ENCODE assay signal across 20 mouse cellular contexts in the genomic region with DNA sequence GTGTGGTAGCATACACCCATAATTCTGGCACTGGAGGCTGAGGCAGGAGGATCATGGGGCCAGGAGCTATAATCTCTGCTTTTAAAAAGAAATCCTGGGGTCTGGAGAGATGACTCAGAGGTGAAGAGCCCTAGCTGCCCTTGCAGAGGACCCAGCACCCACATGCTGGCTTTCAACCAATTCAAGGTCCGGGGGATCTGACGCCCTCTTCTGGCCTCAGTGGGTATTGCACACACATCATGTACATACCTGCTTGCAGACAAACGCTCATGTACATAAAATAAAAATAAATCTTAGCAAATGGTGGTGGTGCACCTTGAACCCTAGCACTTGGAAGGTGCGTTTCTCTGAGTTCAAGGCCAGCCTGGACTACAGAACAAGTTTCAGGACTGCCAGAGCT. TPM values are rescaled to one million over a fixed set of nuclear protein-coding genes. Genes with fewer than 3 reads are reported as not detected.
A peak's percentile ranks its signal among the peaks of the same experiment; 100 is the strongest.
DNase-seq lines count a peak whose midpoint lies in the region; ATAC-seq and TF ChIP-seq lines count a peak whose summit lies in the region.
"Had no signal": no experiment of that assay in that cellular context is flagged by ENCODE, and none has a peak within 500 bp of the region (broad histone marks: within the 10 kb centered on the region; RNA-seq: fewer than 3 reads in every experiment).

No protein-coding gene starts in this region.

- DNase-seq in heart, adult 2 months: no peak
- DNase-seq in heart, postnatal 10 days: no peak
- no peak for DNase-seq in liver, postnatal 0 days
- no peak for DNase-seq in liver, embryonic 11.5 days (ENCODE audit: low spot score)
- no peak for DNase-seq in adrenal gland, postnatal 36 days
- DNase-seq in retina, embryonic 14.5 days (ENCODE audit: low spot score): no peak
- DNase-seq: adrenal gland, postnatal 25 days; cerebellum, adult 8-10 months; gastrocnemius, postnatal 25 days; kidney, postnatal 4 days; lung, postnatal 4 days had no signal

- H3K4me1 ChIP-seq in heart, adult 2 months (ENCODE audit: control insufficient read depth, insufficient read depth, low read length): no peaks in the 10 kb centered on the region; the same call in 1 of the 2 replicates
- H3K4me1 ChIP-seq in liver, postnatal 0 days (ENCODE audit: insufficient read depth): peaks cover 13% of the 10 kb centered on the region; the same call in 1 of the 2 replicates
- peaks cover 14% of the 10 kb centered on the region for H3K4me1 ChIP-seq in liver, embryonic 11.5 days (replicated peaks; ENCODE audit: control insufficient read depth, insufficient read depth, low read length)
- H3K4me1 ChIP-seq in E14TG2a.4 (replicated peaks; ENCODE audit: low read depth, low read length): peaks cover 55% of the 10 kb centered on the region
- H3K4me1 ChIP-seq in bone marrow macrophage, adult 2 months (ENCODE audit: control insufficient read depth, insufficient read depth, low read length): no peaks in the 10 kb centered on the region

- intact Hi-C loops in heart, adult 2 months (cut with DNase I): loop anchor here (5.0 kb wide), 1 partner anchor 301 kb away; no protein-coding TSS in a partner anchor
- intact Hi-C loops in heart, postnatal 10 days (cut with DNase I): no loop called here

- peak; percentile 43 for TF ChIP-seq CTCF in heart, adult 2 months (IDR thresholded peaks at IDR 0.05)
- TF ChIP-seq CTCF in liver, postnatal 0 days (IDR thresholded peaks at IDR 0.05; ENCODE audit: low read depth): peak; percentile 32; the same call in 1 of the 2 replicates
- TF ChIP-seq CTCF in E14TG2a.4 (conservative IDR thresholded peaks at IDR 0.05; ENCODE audit: low read length): peak; percentile 76
- TF ChIP-seq CTCF in bone marrow macrophage, adult 2 months (IDR thresholded peaks at IDR 0.05; ENCODE audit: low read depth, low read length): peak; percentile 31

- H3K27me3 ChIP-seq in heart, adult 2 months (ENCODE audit: control insufficient read depth, insufficient read depth, low read length): peaks cover 7% of the 10 kb centered on the region
- H3K27me3 ChIP-seq in liver, postnatal 0 days (ENCODE audit: insufficient read depth, low read length): peaks cover 30% of the 10 kb centered on the region
- H3K27me3 ChIP-seq in liver, embryonic 11.5 days (replicated peaks; ENCODE audit: control insufficient read depth, insufficient read depth, low read length): peaks cover 60% of the 10 kb centered on the region
- peaks cover 28% of the 10 kb centered on the region for H3K27me3 ChIP-seq in E14TG2a.4 (ENCODE audit: insufficient read depth, low read length)

- TF ChIP-seq EP300 in heart, adult 2 months (IDR thresholded peaks at IDR 0.05; ENCODE audit: insufficient read depth, low read depth, low read length): no peak
- TF ChIP-seq EP300 in liver, postnatal 0 days (IDR thresholded peaks at IDR 0.05; ENCODE audit: low read depth): no peak

- H3K27ac ChIP-seq in heart, adult 2 months: no peak overlapping the region
- H3K27ac ChIP-seq in liver, postnatal 0 days (ENCODE audit: low read depth): no peak overlapping the region
- H3K27ac ChIP-seq in liver, embryonic 11.5 days (ENCODE audit: low read depth, low read length): no peak overlapping the region
- H3K27ac ChIP-seq in bone marrow macrophage, adult 2 months (ENCODE audit: insufficient read depth, low read depth, low read length): no peak overlapping the region
- H3K27ac ChIP-seq: forebrain, embryonic 12.5 days; heart, embryonic 15.5 days; limb, embryonic 13.5 days; neural tube, embryonic 12.5 days; stomach, embryonic 15.5 days had no signal

- no peaks in the 10 kb centered on the region for H3K79me2 ChIP-seq in heart, adult 2 months (replicated peaks; ENCODE audit: control insufficient read depth, insufficient read depth, low read length)

- no peak for TF ChIP-seq POLR2A in heart, adult 2 months (IDR thresholded peaks at IDR 0.05; ENCODE audit: insufficient read depth, low read depth, low read length)
- TF ChIP-seq POLR2A in bone marrow macrophage, adult 2 months (IDR thresholded peaks at IDR 0.05; ENCODE audit: borderline replicate concordance, low read depth, low read length): no peak

- no peaks in the 10 kb centered on the region for H3K36me3 ChIP-seq in heart, adult 2 months (ENCODE audit: control insufficient read depth, insufficient read depth, low read length)
- H3K36me3 ChIP-seq in liver, postnatal 0 days (replicated peaks; ENCODE audit: insufficient read depth, low read length): no peaks in the 10 kb centered on the region
- no peaks in the 10 kb centered on the region for H3K36me3 ChIP-seq in liver, embryonic 11.5 days (ENCODE audit: control insufficient read depth, insufficient read depth, low read length)
- H3K36me3 ChIP-seq in E14TG2a.4 (ENCODE audit: insufficient read depth, low read length): peaks cover 16% of the 10 kb centered on the region
- H3K36me3 ChIP-seq: heart, embryonic 15.5 days; neural tube, embryonic 12.5 days; stomach, embryonic 15.5 days had no signal

- H3K9me3 ChIP-seq in liver, postnatal 0 days (ENCODE audit: low read length): peaks cover 6% of the 10 kb centered on the region; the same call in 1 of the 2 replicates
- H3K9me3 ChIP-seq in liver, embryonic 11.5 days (ENCODE audit: control insufficient read depth, low read length): peaks cover 6% of the 10 kb centered on the region
- H3K9me3 ChIP-seq in E14TG2a.4 (ENCODE audit: low read length): no peaks in the 10 kb centered on the region
- H3K9me3 ChIP-seq: heart, embryonic 15.5 days; stomach, embryonic 15.5 days had no signal

- no peak for ATAC-seq in liver, postnatal 0 days
- no peak for ATAC-seq in liver, embryonic 11.5 days (replicated peaks; ENCODE audit: low FRiP score)

- no peak overlapping the region for H3K9ac ChIP-seq in heart, adult 2 months (ENCODE audit: low read depth, low read length)
- H3K9ac ChIP-seq in liver, postnatal 0 days (replicated peaks): no peak overlapping the region
- H3K9ac ChIP-seq in liver, embryonic 11.5 days (ENCODE audit: low read depth, low read length): no peak overlapping the region
- H3K9ac ChIP-seq: forebrain, embryonic 12.5 days; heart, embryonic 15.5 days; neural tube, embryonic 12.5 days; stomach, embryonic 15.5 days had no signal

- no peak overlapping the region for H3K4me3 ChIP-seq in heart, adult 2 months
- no peak overlapping the region for H3K4me3 ChIP-seq in liver, postnatal 0 days (ENCODE audit: low read depth, low read length)
- no peak overlapping the region for H3K4me3 ChIP-seq in liver, embryonic 11.5 days (ENCODE audit: low read depth, low read length)
- no peak overlapping the region for H3K4me3 ChIP-seq in E14TG2a.4 (replicated peaks; ENCODE audit: low read length)
- no peak overlapping the region for H3K4me3 ChIP-seq in bone marrow macrophage, adult 2 months (ENCODE audit: insufficient read depth, low read length)
- H3K4me3 ChIP-seq: forebrain, embryonic 12.5 days; heart, embryonic 15.5 days; limb, embryonic 13.5 days; neural tube, embryonic 12.5 days; stomach, embryonic 15.5 days had no signal

- no peak overlapping the region for H3K4me2 ChIP-seq in liver, postnatal 0 days (ENCODE audit: low read depth, low read length)
- H3K4me2 ChIP-seq in liver, embryonic 11.5 days: no peak overlapping the region
- H3K4me2 ChIP-seq: forebrain, embryonic 12.5 days; heart, embryonic 15.5 days; limb, embryonic 13.5 days; neural tube, embryonic 12.5 days; stomach, embryonic 15.5 days had no signal

- 79% methylated on average over 4 of the region's 4 CpGs for WGBS in heart, adult 2 months
- WGBS in liver, postnatal 0 days (ENCODE audit: insufficient replicate concordance): 76% methylated on average over 4 of the region's 4 CpGs
- 84% methylated on average over 4 of the region's 4 CpGs for WGBS in liver, embryonic 11.5 days

RNA-seq across cellular contexts. Expression of a gene that starts 3.0 kb away (rescaled TPM):
- total RNA-seq in heart, adult 2 months (2021): under 1 TPM; 0.21 to 0.25 TPM
- polyA plus RNA-seq in heart, adult 2 months (2012; rRNA removed): 0.29 and 0.59 TPM in 2 replicates
- total RNA-seq in heart, postnatal 10 days (2021): under 1 TPM; 0.26 to 0.55 TPM
- 0.12 and 0.32 TPM in 2 replicates for polyA plus RNA-seq in liver, postnatal 0 days (2015; fragmentation: Nextera tagmentation; extraction: Ambion mirVana)
- 0.71 and 0.99 TPM in 2 replicates for polyA plus RNA-seq in liver, embryonic 11.5 days (2014; fragmentation: Nextera tagmentation; extraction: Ambion mirVana)
- 0.95 TPM in 1 of 2 replicates, not detected in the other for polyA plus RNA-seq in bone marrow macrophage, adult 2 months (2012; ENCODE audit: insufficient read depth, insufficient read length, missing spikeins)
- total RNA-seq in adrenal gland, postnatal 36 days (2021): 1 to 10 TPM in 1 of 2 experiments, under 1 TPM in 1; 0.89 to 2.2 TPM
- total RNA-seq: common myeloid progenitor, adult 5-6 weeks had no signal

RNA-seq across cellular contexts. Expression of a gene that starts 3.6 kb away (rescaled TPM):
- 1,000 to 10,000 TPM; 3,482 to 3,985 TPM for total RNA-seq in heart, adult 2 months (2021)
- polyA plus RNA-seq in heart, adult 2 months (2012; rRNA removed): 7,008 and 7,255 TPM in 2 replicates
- total RNA-seq in heart, postnatal 10 days (2021): 1,000 to 10,000 TPM; 3,255 to 3,362 TPM
- 5.3 and 94.1 TPM in 2 replicates for polyA plus RNA-seq in liver, postnatal 0 days (2015; fragmentation: Nextera tagmentation; extraction: Ambion mirVana)
- 0.34 and 0.40 TPM in 2 replicates for polyA plus RNA-seq in liver, embryonic 11.5 days (2014; fragmentation: Nextera tagmentation; extraction: Ambion mirVana)
- 0.65 TPM in 1 of 2 replicates, not detected in the other for polyA plus RNA-seq in bone marrow macrophage, adult 2 months (2012; ENCODE audit: insufficient read depth, insufficient read length, missing spikeins)
- under 1 TPM in 1 of 2 experiments, not detected in 1; 0.66 TPM for total RNA-seq in adrenal gland, postnatal 36 days (2021)
- total RNA-seq: adrenal gland, postnatal 25 days had no signal
- polyA plus RNA-seq: forebrain, embryonic 12.5 days; G1E had no signal

RNA-seq across cellular contexts. Expression of a gene that starts 19.1 kb away (rescaled TPM):
- total RNA-seq in heart, adult 2 months (2021): 10 to 100 TPM; 10.9 to 11.6 TPM
- 22.6 and 24.8 TPM in 2 replicates for polyA plus RNA-seq in heart, adult 2 months (2012; rRNA removed)
- 10 to 100 TPM; 10.3 to 12.3 TPM for total RNA-seq in heart, postnatal 10 days (2021)
- 3.8 and 4.6 TPM in 2 replicates for polyA plus RNA-seq in liver, postnatal 0 days (2015; fragmentation: Nextera tagmentation; extraction: Ambion mirVana)
- 14.0 and 15.6 TPM in 2 replicates for polyA plus RNA-seq in liver, embryonic 11.5 days (2014; fragmentation: Nextera tagmentation; extraction: Ambion mirVana)
- polyA plus RNA-seq in bone marrow macrophage, adult 2 months (2012; ENCODE audit: insufficient read depth, insufficient read length, missing spikeins): 14.5 and 18.9 TPM in 2 replicates
- total RNA-seq in adrenal gland, postnatal 36 days (2021): 10 to 100 TPM; 29.7 to 32.8 TPM

RNA-seq across cellular contexts. Expression of a gene that starts 41.4 kb away (rescaled TPM):
- total RNA-seq in heart, adult 2 months (2021): 10 to 100 TPM; 43.9 to 45.1 TPM
- 23.5 and 30.1 TPM in 2 replicates for polyA plus RNA-seq in heart, adult 2 months (2012; rRNA removed)
- total RNA-seq in heart, postnatal 10 days (2021): 10 to 100 TPM; 23.1 to 40.1 TPM
- polyA plus RNA-seq in liver, postnatal 0 days (2015; fragmentation: Nextera tagmentation; extraction: Ambion mirVana): 0.47 and 0.69 TPM in 2 replicates
- 3.9 and 4.2 TPM in 2 replicates for polyA plus RNA-seq in liver, embryonic 11.5 days (2014; fragmentation: Nextera tagmentation; extraction: Ambion mirVana)
- 1.6 and 4.0 TPM in 2 replicates for polyA plus RNA-seq in bone marrow macrophage, adult 2 months (2012; ENCODE audit: insufficient read depth, insufficient read length, missing spikeins)
- total RNA-seq in adrenal gland, postnatal 36 days (2021): 1 to 10 TPM; 5.8 to 8.9 TPM

RNA-seq across cellular contexts. Expression of a gene that starts 41.7 kb away (rescaled TPM):
- total RNA-seq in heart, adult 2 months (2021): 1 to 10 TPM; 9.3 to 9.7 TPM
- polyA plus RNA-seq in heart, adult 2 months (2012; rRNA removed): 4.4 and 4.7 TPM in 2 replicates
- 10 to 100 TPM in 1 of 2 experiments, 1 to 10 TPM in 1; 8.2 to 11.0 TPM for total RNA-seq in heart, postnatal 10 days (2021)
- polyA plus RNA-seq in liver, postnatal 0 days (2015; fragmentation: Nextera tagmentation; extraction: Ambion mirVana): 7.7 and 7.8 TPM in 2 replicates
- 28.7 and 30.2 TPM in 2 replicates for polyA plus RNA-seq in liver, embryonic 11.5 days (2014; fragmentation: Nextera tagmentation; extraction: Ambion mirVana)
- polyA plus RNA-seq in bone marrow macrophage, adult 2 months (2012; ENCODE audit: insufficient read depth, insufficient read length, missing spikeins): 7.8 and 8.4 TPM in 2 replicates
- total RNA-seq in adrenal gland, postnatal 36 days (2021): 10 to 100 TPM; 11.3 to 12.8 TPM

Comparison
In these comparisons a context has a peak if more than half of its experiments do, and no peak if none do; other contexts are left out.
1. RNA of a gene that starts 3.6 kb away (polyA plus RNA-seq): 7,008 to 7,255 TPM in heart, adult 2 months; 5.3 to 94.1 TPM in liver, postnatal 0 days, 0.65 TPM in bone marrow macrophage, adult 2 months and 0.34 to 0.40 TPM in liver, embryonic 11.5 days; every median in the first group is over 10 times any median in the second.
2. Peak in every context shown above with its lines, with median percentiles within 50 percentile points of each other: CTCF ChIP-seq.